Mouse (Mus musculus) midbrain, embryonic 16.5 days (tissue): ENCODE data around the gene Col25a1. TPM values are rescaled to one million over a fixed set of nuclear protein-coding genes. Genes with fewer than 3 reads are reported as not detected.

Experiments used
- ATAC-seq: fragments of 200-750 bp; cut with Nextera tagmentation; 2 replicates; pipeline ENCODE4 v1.8.0; 2017; ENCODE audit warnings: moderate TSS enrichment
- H3K27ac ChIP-seq: fragments of 300-500 bp; sonication (generic); 2 replicates; pipeline ENCODE4 v1.5.1; 2014; ENCODE audit warnings: mild to moderate bottlenecking, low read length, mixed read lengths
- H3K27me3 ChIP-seq: fragments of 300-500 bp; sonication (generic); 2 replicates; pipeline ENCODE4 v1.6.1; 2014; ENCODE audit warnings: low read depth, low read length, mixed read lengths; ENCODE audit not compliant: control insufficient read depth, insufficient read depth
- H3K36me3 ChIP-seq: fragments of 300-500 bp; sonication (generic); 2 replicates; pipeline ENCODE4 v1.6.1; 2014; ENCODE audit warnings: mild to moderate bottlenecking, low read length, moderate library complexity, mixed read lengths; ENCODE audit not compliant: control insufficient read depth, insufficient read depth
- H3K4me1 ChIP-seq: fragments of 300-500 bp; sonication (generic); 2 replicates; pipeline ENCODE4 v1.6.1; 2014; ENCODE audit warnings: mild to moderate bottlenecking, low read length, mixed read lengths; ENCODE audit not compliant: control insufficient read depth, insufficient read depth
- H3K4me2 ChIP-seq: fragments of 300-500 bp; sonication (generic); 2 replicates; pipeline ENCODE4 v1.6.1; 2014; ENCODE audit warnings: mild to moderate bottlenecking, low read length, mixed read lengths
- H3K4me3 ChIP-seq: fragments of 300-500 bp; sonication (generic); 2 replicates; pipeline ENCODE4 v1.5.1; 2014; ENCODE audit warnings: low read depth, mild to moderate bottlenecking, low read length, moderate library complexity, mixed read lengths
- H3K9ac ChIP-seq: fragments of 300-500 bp; sonication (generic); 2 replicates; pipeline ENCODE4 v1.6.1; 2014; ENCODE audit warnings: low read depth, low read length, mixed read lengths
- H3K9me3 ChIP-seq: fragments of 300-500 bp; sonication (generic); replicated peaks from 2 replicates; pipeline ENCODE4 v1.6.1; 2014; ENCODE audit warnings: mild to moderate bottlenecking, low read length, mixed read lengths; ENCODE audit not compliant: control insufficient read depth, poor library complexity, severe bottlenecking
- WGBS: fragments of 180-500 bp; shearing (Covaris S2); extraction: QIAGEN DNeasy Blood & Tissue Kit; methylation state at CpG from one replicate; pipeline ENCODE4 v1.1.7; 2014; 5-methylcytosine and 5-hydroxymethylcytosine counted together
- polyA plus RNA-seq: library from polyadenylated mRNA; unstranded; fragments of >200 nt; fragmentation: Nextera tagmentation; extraction: Ambion mirVana; gene quantifications from 2 replicates; pipeline ENCODE4 v1.2.1, GENCODE M21; 2015

Gene Col25a1
- polyA plus RNA-seq, 1 experiment from 2014 or later = 15.1 TPM

DNA sequence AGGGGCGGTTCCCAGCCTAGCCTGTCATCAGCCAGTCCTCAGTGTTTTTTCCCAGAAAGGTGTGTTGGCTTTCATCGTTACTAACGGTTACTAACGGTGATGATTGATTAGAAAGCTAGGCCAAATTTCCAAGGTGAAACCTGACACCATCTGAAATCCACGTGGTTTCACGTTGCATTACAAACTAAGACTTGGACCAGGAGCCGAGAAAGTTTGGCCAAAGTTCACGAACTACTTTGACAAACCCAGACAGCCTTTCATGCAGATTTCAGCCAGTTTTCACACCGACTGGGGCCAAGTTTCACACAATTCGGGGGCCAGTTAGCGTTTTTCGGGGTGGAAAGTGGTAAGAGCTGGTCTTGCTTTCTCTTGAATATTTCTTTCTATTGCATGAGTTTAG, 309.4 kb downstream of the Col25a1 start:
- H3K4me1 ChIP-seq = no peaks in the 10 kb centered on the region
- 82% methylated on average over 12 of the region's 12 CpGs for WGBS
- no peaks in the 10 kb centered on the region for H3K9me3 ChIP-seq
- H3K27ac ChIP-seq = no peak overlapping the region
- H3K4me3 ChIP-seq = no peak overlapping the region
- H3K36me3 ChIP-seq = no peaks in the 10 kb centered on the region
- no peak overlapping the region for H3K9ac ChIP-seq
- no peaks in the 10 kb centered on the region for H3K27me3 ChIP-seq
- H3K4me2 ChIP-seq = no peak overlapping the region
- no peak for ATAC-seq

DNA sequence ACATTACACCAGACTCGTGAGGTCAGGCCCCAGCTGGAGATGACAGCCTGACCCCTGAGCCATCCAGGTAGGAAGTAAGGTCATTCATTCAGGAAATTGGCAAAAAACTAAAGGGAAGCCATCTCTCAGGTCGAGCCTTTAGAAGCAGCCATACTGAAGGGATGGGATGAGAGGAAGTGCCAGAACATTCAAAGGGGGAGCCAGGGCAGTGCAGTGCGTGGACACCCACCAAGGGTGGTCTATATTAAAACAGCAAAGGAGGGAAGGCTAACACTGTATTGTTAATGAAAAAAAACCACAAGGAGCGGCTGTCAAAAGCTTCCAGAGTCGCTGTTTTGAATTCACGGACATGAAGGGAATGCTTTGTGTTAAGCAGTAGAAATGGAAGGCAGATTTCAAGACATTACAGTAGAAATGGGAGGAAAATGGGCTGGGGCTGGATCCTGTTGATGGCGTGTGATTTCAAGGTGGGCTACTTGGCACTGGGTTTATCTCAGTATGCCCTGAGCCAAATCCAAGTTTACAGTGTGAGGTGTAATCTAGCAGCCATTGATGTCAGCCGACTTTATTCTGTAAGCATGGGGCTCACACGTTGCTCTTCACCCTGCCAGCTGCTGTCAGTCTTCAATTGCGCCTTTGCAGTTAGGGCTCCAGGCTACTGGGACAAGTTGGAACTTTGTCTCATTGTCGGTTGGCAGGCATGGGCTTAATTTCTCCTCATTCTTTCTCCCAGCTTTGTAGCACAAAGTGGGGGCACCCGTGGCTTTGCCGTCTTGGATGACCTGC, 312.7 kb downstream of the Col25a1 start:
- Histone ChIP-seq H3K9me3 (no peaks in the 10 kb centered on the region), H3K4me3 (no peak overlapping the region), H3K27me3 (no peaks in the 10 kb centered on the region), H3K4me1 (no peaks in the 10 kb centered on the region), H3K27ac (no peak overlapping the region; the same call in 1 of the 2 replicates), H3K9ac (no peak overlapping the region), H3K4me2 (no peak overlapping the region), H3K36me3 (no peaks in the 10 kb centered on the region)
- WGBS = 49% methylated on average over 13 of the region's 13 CpGs
- peak; percentile 62; the same call in 1 of the 2 replicates for ATAC-seq

DNA sequence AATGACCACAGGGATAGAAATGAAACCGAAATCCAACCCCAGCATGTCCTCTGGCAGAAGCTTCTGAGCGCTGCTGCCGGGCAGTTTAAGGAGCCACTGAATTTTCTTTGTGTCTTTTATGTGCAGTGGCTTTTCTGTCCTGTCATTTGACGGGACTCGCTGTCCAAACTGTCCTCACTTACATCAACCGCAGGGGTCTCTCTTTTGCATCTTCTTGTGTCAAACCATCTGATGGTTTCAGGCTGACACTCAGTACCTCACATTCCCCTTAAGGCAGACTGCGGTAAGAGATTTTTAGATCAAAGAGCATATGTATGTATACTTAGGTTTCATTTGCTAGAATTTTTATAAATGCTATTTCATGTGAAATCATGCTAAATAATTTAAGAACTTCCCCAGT, 318.6 kb downstream of the Col25a1 start:
- WGBS = 49% methylated on average over 7 of the region's 7 CpGs
- 0 out of 2 replicates have a peak, but pooled peaks cover 2% of the 10 kb centered on the region for H3K4me1 ChIP-seq
- H3K36me3 ChIP-seq = no peaks in the 10 kb centered on the region

DNA sequence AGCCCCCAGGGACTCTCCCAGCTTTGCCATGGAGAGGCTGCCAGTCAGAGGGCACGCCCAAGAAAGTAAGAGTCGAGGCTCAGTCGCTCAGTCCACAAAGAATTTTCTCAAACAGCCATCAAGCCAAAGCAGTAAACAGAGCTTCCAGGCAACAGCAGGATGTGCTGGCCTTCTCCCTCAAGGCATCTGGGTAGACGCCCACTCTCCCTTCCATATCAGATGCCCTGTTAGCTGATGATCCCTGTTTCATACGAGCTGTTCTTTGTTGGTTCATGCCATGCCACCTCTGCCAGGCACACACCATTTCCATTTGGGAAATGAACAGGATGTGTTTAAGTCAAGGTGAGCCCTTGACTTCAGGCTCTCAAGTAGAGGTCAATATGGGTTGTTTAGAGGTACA, 334.1 kb downstream of the Col25a1 start:
- ATAC-seq = no peak
- Histone ChIP-seq H3K27me3 (no peaks in the 10 kb centered on the region), H3K27ac (no peak overlapping the region), H3K36me3 (no peaks in the 10 kb centered on the region), H3K9me3 (0 out of 2 replicates have a peak, but pooled peaks cover 4% of the 10 kb centered on the region), H3K4me1 (no peaks in the 10 kb centered on the region; the same call in 1 of the 2 replicates), H3K4me3 (no peak overlapping the region), H3K4me2 (no peak overlapping the region), H3K9ac (no peak overlapping the region)
- 91% methylated on average over 5 of the region's 5 CpGs for WGBS

More for the DNA sequence above, 318.6 kb downstream of the Col25a1 start:
- no peak overlapping the region for H3K27ac ChIP-seq
- H3K4me2 ChIP-seq = no peak overlapping the region
- H3K9ac ChIP-seq = no peak overlapping the region
- H3K9me3 ChIP-seq = no peaks in the 10 kb centered on the region
- H3K4me3 ChIP-seq = no peak overlapping the region
- H3K27me3 ChIP-seq = no peaks in the 10 kb centered on the region
- ATAC-seq = peak; percentile 54; the same call in 1 of the 2 replicates

DNA sequence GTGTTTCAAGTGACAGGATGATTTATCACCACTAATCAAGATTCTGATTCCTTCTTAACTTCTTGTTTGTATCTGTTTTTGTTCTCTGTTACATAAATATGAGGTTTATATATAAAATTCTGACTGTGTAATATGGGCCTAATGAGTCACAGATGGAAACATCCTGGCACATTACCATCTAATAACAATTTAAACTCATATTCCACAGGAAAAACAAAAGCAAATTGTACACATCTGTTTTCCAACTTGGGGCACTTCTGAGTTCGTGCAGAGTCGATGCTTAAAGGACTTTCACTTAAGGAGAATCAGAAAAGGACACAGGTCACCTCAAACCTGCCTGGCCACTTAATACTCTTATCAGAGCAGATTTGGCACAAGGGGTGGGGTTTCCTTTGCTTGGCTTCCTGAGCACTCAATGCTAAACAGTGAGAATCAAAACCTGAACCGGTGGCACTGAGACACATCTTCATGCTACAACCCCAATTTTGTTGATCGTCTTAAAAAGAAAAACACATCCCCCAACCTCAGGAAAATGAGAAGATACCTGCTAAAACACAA, 342.0 kb downstream of the Col25a1 start:
- Histone ChIP-seq H3K9ac (no peak overlapping the region), H3K36me3 (no peaks in the 10 kb centered on the region; the same call in 1 of the 2 replicates), H3K4me2 (no peak overlapping the region), H3K4me1 (no peaks in the 10 kb centered on the region; the same call in 1 of the 2 replicates), H3K9me3 (no peaks in the 10 kb centered on the region), H3K4me3 (no peak overlapping the region), H3K27me3 (no peaks in the 10 kb centered on the region), H3K27ac (no peak overlapping the region)
- no peak for ATAC-seq
- WGBS = 91% methylated on average over 4 of the region's 4 CpGs

DNA sequence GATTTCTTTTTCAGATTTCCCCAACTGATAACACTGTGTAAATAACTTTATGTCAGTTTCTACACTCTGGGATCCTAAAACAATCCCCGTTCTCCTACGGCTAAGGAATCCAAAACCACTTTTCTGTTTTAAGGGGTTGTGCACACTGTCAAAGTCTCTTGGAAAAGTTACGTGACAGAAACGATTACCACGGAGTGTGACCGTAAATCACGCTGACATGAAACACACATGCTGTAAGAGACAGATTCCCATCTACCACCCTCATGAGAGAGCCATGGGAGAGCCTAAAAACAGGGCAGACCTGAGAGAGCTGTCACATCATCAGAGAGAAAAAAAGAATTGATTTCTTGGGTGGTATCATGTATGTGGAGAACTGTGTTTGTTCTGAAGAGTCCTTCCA, 342.7 kb downstream of the Col25a1 start:
- no peak for ATAC-seq
- WGBS = 88% methylated on average over 7 of the region's 7 CpGs
- no peak overlapping the region for H3K4me3 ChIP-seq
- H3K36me3 ChIP-seq = no peaks in the 10 kb centered on the region; the same call in 1 of the 2 replicates
- no peaks in the 10 kb centered on the region for H3K27me3 ChIP-seq
- no peak overlapping the region for H3K4me2 ChIP-seq
- H3K9ac ChIP-seq = no peak overlapping the region
- H3K4me1 ChIP-seq = no peaks in the 10 kb centered on the region
- H3K27ac ChIP-seq = no peak overlapping the region
- H3K9me3 ChIP-seq = no peaks in the 10 kb centered on the region

DNA sequence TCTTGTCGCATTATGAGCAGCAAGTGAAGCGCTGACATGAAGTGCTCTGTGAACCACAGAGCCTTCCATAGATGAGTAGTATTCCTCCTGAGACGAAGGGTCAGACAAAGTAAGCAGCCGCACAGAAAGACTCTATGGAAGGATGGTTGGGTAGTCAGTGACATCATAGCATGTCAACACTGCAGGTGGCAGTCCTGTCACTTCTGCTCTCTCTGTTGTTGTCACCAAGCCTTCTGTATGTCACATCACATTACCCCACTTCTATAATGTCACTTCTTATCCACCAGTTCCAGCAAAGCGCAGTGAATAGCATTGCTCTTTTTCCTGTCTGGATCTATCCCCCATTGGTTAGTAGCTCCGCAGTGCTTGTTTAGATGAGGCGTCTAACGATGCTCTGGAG, 351.2 kb downstream of the Col25a1 start:
- H3K9ac ChIP-seq = no peak overlapping the region
- 74% methylated on average over 8 of the region's 8 CpGs for WGBS
- no peaks in the 10 kb centered on the region for H3K9me3 ChIP-seq
- H3K36me3 ChIP-seq = no peaks in the 10 kb centered on the region
- H3K4me1 ChIP-seq = no peaks in the 10 kb centered on the region
- H3K4me2 ChIP-seq = no peak overlapping the region
- H3K27me3 ChIP-seq = no peaks in the 10 kb centered on the region
- ATAC-seq = peak; percentile 72; the same call in 1 of the 2 replicates
- no peak overlapping the region for H3K27ac ChIP-seq
- no peak overlapping the region for H3K4me3 ChIP-seq

DNA sequence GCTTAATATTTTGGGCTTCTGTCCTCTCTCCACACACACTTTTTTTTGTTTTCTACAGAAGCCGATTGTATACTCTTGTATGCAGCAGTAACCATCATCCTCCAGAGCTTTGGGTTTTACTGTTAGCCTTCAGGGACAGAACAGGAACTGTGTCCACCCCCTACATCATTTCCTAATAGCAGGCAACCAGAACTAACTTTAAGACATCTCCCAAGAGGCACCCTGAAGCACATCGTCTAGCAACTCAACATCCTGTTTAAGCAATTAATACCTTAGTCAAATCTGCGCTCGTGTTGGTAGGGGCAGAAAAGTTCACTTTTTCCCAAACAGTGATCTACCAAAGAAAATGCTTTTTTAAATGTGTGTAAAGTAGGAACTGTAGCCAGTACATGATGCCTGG, 357.5 kb downstream of the Col25a1 start:
- Histone ChIP-seq H3K9ac (no peak overlapping the region), H3K9me3 (no peaks in the 10 kb centered on the region), H3K36me3 (no peaks in the 10 kb centered on the region), H3K4me3 (no peak overlapping the region), H3K27ac (no peak overlapping the region), H3K4me1 (no peaks in the 10 kb centered on the region), H3K27me3 (no peaks in the 10 kb centered on the region), H3K4me2 (no peak overlapping the region)
- no peak for ATAC-seq
- WGBS = 91% methylated on average over 4 of the region's 4 CpGs

DNA sequence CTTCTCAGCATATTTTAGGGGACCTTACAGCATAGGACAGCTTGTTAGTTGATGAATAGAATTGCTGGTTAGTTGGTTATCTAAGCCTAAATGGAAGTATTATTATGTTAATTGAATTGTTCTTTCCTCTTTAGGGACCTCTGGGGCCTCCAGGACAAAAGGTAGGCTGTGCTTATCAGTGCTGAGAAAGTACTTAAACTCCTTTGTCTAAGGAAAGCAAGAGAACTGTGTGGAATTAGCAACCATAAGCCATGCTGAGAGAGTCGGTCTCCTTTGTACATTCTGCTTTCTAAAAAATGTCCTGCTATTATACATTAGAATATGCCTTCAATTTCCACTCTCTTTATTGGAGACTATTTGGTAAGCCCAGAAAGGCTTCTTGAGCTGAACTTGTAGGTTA, 362.9 kb downstream of the Col25a1 start:
- Histone ChIP-seq H3K27me3 (no peaks in the 10 kb centered on the region), H3K4me2 (no peak overlapping the region), H3K4me1 (no peaks in the 10 kb centered on the region), H3K27ac (no peak overlapping the region), H3K9me3 (no peaks in the 10 kb centered on the region), H3K4me3 (no peak overlapping the region), H3K9ac (no peak overlapping the region), H3K36me3 (no peaks in the 10 kb centered on the region)
- no peak for ATAC-seq
- WGBS = 21% methylated on average over 1 of the region's 1 CpGs
